Mouse (Mus musculus): ENCODE results near the gene Anapc7. TPM values are rescaled to one million over a fixed set of nuclear protein-coding genes. Genes with fewer than 3 reads are reported as not detected.
A peak's percentile ranks its signal among the peaks of the same experiment; 100 is the strongest.

Gene Anapc7
- polyA plus RNA-seq, 1 experiment from 2014 or later, result 56.1 TPM

DNA sequence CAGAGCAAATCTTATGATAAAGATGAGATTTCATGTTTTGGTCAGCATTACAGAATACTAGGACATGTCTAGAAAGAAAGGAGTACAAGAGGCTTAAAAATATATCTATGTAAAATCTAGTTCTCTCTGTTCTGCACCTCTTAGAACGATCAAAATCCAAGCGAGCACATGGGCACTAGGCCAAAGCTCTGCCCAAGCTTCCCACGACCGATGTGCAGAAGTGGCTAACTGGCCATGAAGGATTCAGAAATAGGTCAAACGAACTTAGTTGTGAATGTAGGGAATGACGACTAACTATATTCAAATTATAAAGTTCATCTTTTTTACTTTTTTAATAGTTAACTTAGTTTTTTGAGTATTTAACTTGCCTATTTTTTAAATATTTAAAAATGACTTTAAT lies 66.3 kb downstream of the Anapc7 start:
- DNase-seq (ENCODE audit: low read depth, low spot score) (no peak), ATAC-seq (no peak)
- in situ Hi-C loops (cut with MboI; ENCODE audit: low pct_unique_long_range_greater_than_20kb), result no loop called here
- no peak for TF ChIP-seq CTCF (IDR thresholded peaks at IDR 0.05)
- H3K27me3 ChIP-seq, result no peaks in the 10 kb centered on the region
- POLR2A ChIA-PET, result no interaction called here
- CTCF ChIA-PET, result interaction anchor here (1.7 kb wide), 1 partner anchor 12 kb away, joined by 10 read pairs; no protein-coding TSS in a partner anchor

DNA sequence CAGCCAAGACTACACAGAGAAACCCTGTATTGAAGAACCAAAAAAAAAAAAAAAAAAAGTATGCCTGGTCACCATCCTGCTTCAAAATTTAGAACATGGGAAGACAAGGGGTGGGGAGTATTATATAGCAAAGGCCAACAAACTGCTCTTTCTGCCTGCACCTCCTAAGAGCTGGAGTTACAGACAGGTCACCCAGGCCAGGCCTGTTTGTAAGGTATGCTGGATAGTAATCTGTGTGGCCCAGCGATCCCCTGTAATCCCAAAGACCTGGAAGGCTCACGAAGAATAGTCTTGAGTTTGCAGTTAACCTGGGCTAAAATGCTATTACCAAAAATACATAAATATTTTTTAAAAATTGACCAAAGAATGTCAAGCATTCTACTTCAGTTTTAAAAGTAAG lies 68.7 kb downstream of the Anapc7 start:
- in situ Hi-C loops (cut with MboI; ENCODE audit: low pct_unique_long_range_greater_than_20kb), result no loop called here
- ChIA-PET CTCF (interaction anchor here (1.6 kb wide), 1 partner anchor 13 kb away, joined by 4 read pairs; no protein-coding TSS in a partner anchor), POLR2A (interaction anchor here (1.0 kb wide), 1 partner anchor 8 kb away, joined by 3 read pairs; no protein-coding TSS in a partner anchor)
- ATAC-seq (no peak), DNase-seq (ENCODE audit: low read depth, low spot score) (no peak)
- H3K27me3 ChIP-seq, result no peaks in the 10 kb centered on the region
- TF ChIP-seq CTCF (IDR thresholded peaks at IDR 0.05), result no peak

DNA sequence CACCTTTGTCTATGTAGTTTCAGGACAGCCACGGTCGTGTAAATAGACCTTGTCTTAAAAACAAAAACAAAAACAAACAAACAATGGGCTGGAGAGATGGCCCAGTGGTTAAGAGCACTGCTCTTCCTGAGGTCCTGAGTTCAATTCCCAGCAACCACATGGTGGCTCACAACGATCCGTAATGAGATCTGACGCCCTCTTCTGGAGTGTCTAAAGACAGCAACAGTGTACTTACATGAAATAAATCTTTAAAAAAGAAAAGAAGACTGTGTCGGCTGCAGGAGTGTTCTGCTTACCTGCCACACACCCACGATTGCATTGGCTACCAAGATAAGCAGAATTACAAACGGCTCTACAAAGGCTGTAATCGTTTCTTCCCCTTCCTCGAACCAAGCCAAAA lies 69.9 kb downstream of the Anapc7 start:
- in situ Hi-C loops (cut with MboI; ENCODE audit: low pct_unique_long_range_greater_than_20kb), result no loop called here
- POLR2A ChIA-PET, result interaction anchor here (0.6 kb wide), 1 partner anchor 359 kb away, joined by 3 read pairs; no protein-coding TSS in a partner anchor
- DNase-seq (ENCODE audit: low read depth, low spot score) (no peak), ATAC-seq (no peak)
- H3K27me3 ChIP-seq, result no peaks in the 10 kb centered on the region
- CTCF ChIA-PET, result interaction anchor here (1.0 to 1.2 kb wide), 2 partner anchors 10 to 12 kb away, joined by 3 to 6 read pairs; no protein-coding TSS in a partner anchor
- peak; percentile 54 for TF ChIP-seq CTCF (IDR thresholded peaks at IDR 0.05)

DNA sequence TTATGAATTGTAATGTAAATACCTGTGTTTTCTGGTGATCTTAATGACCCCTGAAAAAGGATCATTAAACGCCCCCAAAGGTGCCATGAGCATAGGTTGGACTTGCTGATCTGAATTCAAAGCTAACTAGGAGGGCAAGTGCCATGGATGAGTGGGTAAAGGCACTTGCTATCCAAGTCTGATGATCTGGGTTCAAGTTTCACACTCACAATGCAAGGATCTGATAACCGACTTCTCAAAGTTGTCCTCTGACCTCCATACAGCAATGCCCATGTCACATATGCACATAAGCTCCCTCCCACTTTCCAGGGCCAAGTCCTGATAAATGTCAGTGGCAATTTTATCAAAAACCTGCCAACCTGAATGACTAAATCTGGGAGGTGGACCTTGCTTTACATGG lies 71.5 kb downstream of the Anapc7 start:
- ChIA-PET POLR2A (interaction anchor here (0.7 to 1.2 kb wide), 4 partner anchors 8 to 1236 kb away, joined by 3 to 4 read pairs (median 4); no protein-coding TSS in a partner anchor), CTCF (no interaction called here)
- in situ Hi-C loops (cut with MboI; ENCODE audit: low pct_unique_long_range_greater_than_20kb), result no loop called here
- DNase-seq (ENCODE audit: low read depth, low spot score) (no peak), ATAC-seq (no peak)
- no peaks in the 10 kb centered on the region for H3K27me3 ChIP-seq
- no peak for TF ChIP-seq CTCF (IDR thresholded peaks at IDR 0.05)

DNA sequence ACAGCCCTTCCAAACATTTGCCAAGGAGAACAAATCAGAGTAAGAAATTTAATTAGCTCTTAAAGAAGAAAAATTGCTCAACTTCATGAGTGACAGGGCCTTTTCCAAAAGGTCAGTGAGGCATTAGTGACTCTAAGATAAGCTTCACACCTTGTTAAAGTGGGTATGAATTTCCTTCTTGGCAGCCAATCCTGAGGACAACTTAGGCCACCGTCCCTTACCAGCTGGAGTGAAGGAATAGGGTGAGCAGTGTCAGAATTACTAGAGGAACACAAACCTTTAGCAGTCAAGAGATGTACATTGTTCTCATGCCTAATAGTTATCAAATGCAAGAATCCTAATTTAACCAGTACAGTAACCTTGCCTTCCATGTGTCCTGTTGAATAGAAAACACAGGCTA lies 73.0 kb downstream of the Anapc7 start:
- DNase-seq (ENCODE audit: low read depth, low spot score) (no peak), ATAC-seq (no peak)
- CTCF ChIA-PET, result interaction anchor here (0.7 to 1.2 kb wide), 3 partner anchors 9 to 68 kb away, joined by 3 read pairs; no protein-coding TSS in a partner anchor
- no peaks in the 10 kb centered on the region for H3K27me3 ChIP-seq
- TF ChIP-seq CTCF (IDR thresholded peaks at IDR 0.05), result no peak
- POLR2A ChIA-PET, result no interaction called here
- in situ Hi-C loops (cut with MboI; ENCODE audit: low pct_unique_long_range_greater_than_20kb), result no loop called here

Other genes with a start within 250 kb of the Anapc7 start
- gene Hvcn1, start 214.9 kb upstream of the Anapc7 start, polyA plus RNA-seq (2021), result 0.15 TPM
- gene Tctn1, start 157.2 kb upstream of the Anapc7 start, polyA plus RNA-seq (2021), result 50.7 TPM
- gene Pptc7, start 137.3 kb upstream of the Anapc7 start, polyA plus RNA-seq (2021), result 31.1 TPM
- 5.9 TPM for gene Rad9b, start 67.5 kb upstream of the Anapc7 start, polyA plus RNA-seq (2021)
- 270 TPM for gene Vps29, start 67.3 kb upstream of the Anapc7 start, polyA plus RNA-seq (2021)
- 29.0 TPM for gene Gpn3, start 49.8 kb upstream of the Anapc7 start, polyA plus RNA-seq (2021)
- 130 TPM for gene Fam216a, start 49.3 kb upstream of the Anapc7 start, polyA plus RNA-seq (2021)
- gene Arpc3, start 29.8 kb upstream of the Anapc7 start, polyA plus RNA-seq (2021), result 387 TPM
- 239 TPM for gene Atp2a2, start 80.5 kb downstream of the Anapc7 start, polyA plus RNA-seq (2021)
- gene Ift81, start 192.8 kb downstream of the Anapc7 start, polyA plus RNA-seq (2021), result 48.3 TPM
- 0.04 TPM for gene P2rx7, start 222.2 kb downstream of the Anapc7 start, polyA plus RNA-seq (2021)

Data from Patski (cell line).